Mouse (Mus musculus): Measurements from ENCODE around the gene Chst11. TPM values are rescaled to one million over a fixed set of nuclear protein-coding genes. Genes with fewer than 3 reads are reported as not detected.

Gene Chst11
- total and polyA plus RNA-seq, 3 experiments, result 3.1 to 10.6 TPM; not detected in 1

DNA sequence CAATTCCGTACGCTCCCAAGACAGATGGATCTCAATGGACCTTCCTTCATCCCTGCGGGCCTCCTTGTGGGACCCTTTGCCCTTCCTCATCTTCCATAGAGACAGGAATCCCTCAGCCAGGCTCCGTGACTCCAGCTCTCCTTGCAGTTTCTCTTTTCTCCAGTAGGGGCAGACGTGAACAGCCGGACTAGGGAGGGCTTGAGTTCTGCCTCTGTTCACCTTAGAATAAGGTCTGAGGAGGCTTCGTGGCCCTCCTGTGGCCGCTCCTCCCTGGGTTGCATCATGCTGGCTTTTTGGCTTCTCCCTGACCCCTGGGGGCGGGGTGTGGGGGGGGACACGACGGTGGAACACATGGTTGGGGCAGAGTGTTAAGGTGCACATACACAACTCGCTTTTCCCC is 234.4 kb downstream of the Chst11 start:
- H3K9me3 ChIP-seq (replicated peaks; ENCODE audit: insufficient read depth, low read length), result no peaks in the 10 kb centered on the region
- H3K79me2 ChIP-seq (ENCODE audit: control insufficient read depth, insufficient read depth, low read length, poor library complexity), result no peaks in the 10 kb centered on the region
- peaks cover 0 to 11% of the 10 kb centered on the region in 2 experiments; a peak in 2 of 4 replicates for H3K36me3 ChIP-seq (ENCODE audit: control insufficient read depth in 1 of 2, insufficient read depth in 2 of 2, low read length in 2 of 2)
- H3K27ac ChIP-seq (ENCODE audit: control insufficient read depth, low read depth, low read length), result no peak overlapping the region
- peaks cover 11 to 14% of the 10 kb centered on the region in 2 experiments for H3K4me1 ChIP-seq (ENCODE audit: control insufficient read depth in 1 of 2, insufficient read depth in 2 of 2, low read length in 2 of 2)
- H3K4me3 ChIP-seq (ENCODE audit: control insufficient read depth in 1 of 2, insufficient read depth in 1 of 2, low read depth in 2 of 2, low read length in 2 of 2), result no peak overlapping the region
- H3K27me3 ChIP-seq (ENCODE audit: control insufficient read depth in 1 of 2, insufficient read depth in 2 of 2, low read length in 2 of 2), result no peaks in the 10 kb centered on the region
- DNase-seq (ENCODE audit: low read depth, low spot score), result peak; percentile 74
- H3K9ac ChIP-seq (ENCODE audit: control insufficient read depth, low read depth, low read length, poor library complexity, severe bottlenecking), result no peak overlapping the region
- no peak for TF ChIP-seq CHD2 (IDR thresholded peaks at IDR 0.05; ENCODE audit: low read length)
- TF ChIP-seq SIN3A (IDR thresholded peaks at IDR 0.05; ENCODE audit: low read length), result no peak
- TF ChIP-seq POLR2AphosphoS2 (IDR thresholded peaks at IDR 0.05; ENCODE audit: low read length), result no peak
- no peak for TF ChIP-seq TAL1 (IDR thresholded peaks at IDR 0.05; ENCODE audit: low read length)
- TF ChIP-seq CHD1 (IDR thresholded peaks at IDR 0.05; ENCODE audit: low read depth, low read length), result no peak
- peak; percentile 55 for TF ChIP-seq RAD21 (IDR thresholded peaks at IDR 0.05; ENCODE audit: low read depth, low read length)
- TF ChIP-seq SMC3 (IDR thresholded peaks at IDR 0.05; ENCODE audit: low read depth, low read length), result peak; percentile 62
- no peak for TF ChIP-seq GABPA (IDR thresholded peaks at IDR 0.05; ENCODE audit: low read depth, low read length)
- no peak for TF ChIP-seq ZKSCAN1 (IDR thresholded peaks at IDR 0.05; ENCODE audit: low read depth, low read length)
- TF ChIP-seq MAZ (IDR thresholded peaks at IDR 0.05; ENCODE audit: low read depth, low read length), result no peak
- no peak for TF ChIP-seq MXI1 (IDR thresholded peaks at IDR 0.05; ENCODE audit: low read depth, low read length)
- peak; percentile 62 to 73 (median 72) for TF ChIP-seq CTCF (IDR thresholded peaks at IDR 0.05 in 2 of 3, conservative IDR thresholded peaks at IDR 0.05 in 1 of 3; ENCODE audit: control insufficient read depth in 1 of 3, insufficient read depth in 1 of 3, low read depth in 2 of 3, low read length in 3 of 3, poor library complexity in 1 of 3, severe bottlenecking in 1 of 3)
- no peak for TF ChIP-seq USF2 (IDR thresholded peaks at IDR 0.05; ENCODE audit: borderline replicate concordance in 1 of 2, insufficient read depth in 1 of 2, low read depth in 1 of 2, low read length in 2 of 2)
- no peak for TF ChIP-seq MEF2A (IDR thresholded peaks at IDR 0.05; ENCODE audit: extremely low read depth, insufficient replicate concordance, low read depth, low read length, poor library complexity, severe bottlenecking)
- TF ChIP-seq POLR2A (IDR thresholded peaks at IDR 0.05; ENCODE audit: control insufficient read depth in 1 of 2, insufficient read depth in 1 of 2, low read depth in 1 of 2, low read length in 2 of 2, poor library complexity in 1 of 2), result no peak
- TF ChIP-seq BHLHE40 (IDR thresholded peaks at IDR 0.05; ENCODE audit: borderline replicate concordance, low read depth, low read length), result no peak
- TF ChIP-seq TBP (IDR thresholded peaks at IDR 0.05; ENCODE audit: low read depth, low read length), result no peak
- TF ChIP-seq MAX (IDR thresholded peaks at IDR 0.05; ENCODE audit: low read length), result no peak
- no peak for TF ChIP-seq NELFE (IDR thresholded peaks at IDR 0.05; ENCODE audit: low read depth, low read length)
- no peak for TF ChIP-seq ETS1 (IDR thresholded peaks at IDR 0.05; ENCODE audit: low read depth, low read length)
- peak; percentile 27; the same call in 1 of the 2 replicates for TF ChIP-seq ZC3H11A (IDR thresholded peaks at IDR 0.05; ENCODE audit: low read depth, low read length)
- TF ChIP-seq MAFK (IDR thresholded peaks at IDR 0.05; ENCODE audit: borderline replicate concordance, low read depth, low read length), result no peak
- no peak for TF ChIP-seq E2F4 (IDR thresholded peaks at IDR 0.05; ENCODE audit: borderline replicate concordance, low read depth, low read length)
- no peak for TF ChIP-seq USF1 (IDR thresholded peaks at IDR 0.05; ENCODE audit: low read depth, low read length)
- no peak for TF ChIP-seq NRF1 (IDR thresholded peaks at IDR 0.05; ENCODE audit: insufficient read depth, low read depth, low read length, poor library complexity, severe bottlenecking)
- TF ChIP-seq POLR2AphosphoS5 (IDR thresholded peaks at IDR 0.05; ENCODE audit: borderline replicate concordance, low read depth, low read length), result no peak
- no peak for TF ChIP-seq GATA1 (IDR thresholded peaks at IDR 0.05; ENCODE audit: low read depth, low read length)
- no peak for TF ChIP-seq MYB (IDR thresholded peaks at IDR 0.05; ENCODE audit: low read depth, low read length)
- no peak for TF ChIP-seq JUND (IDR thresholded peaks at IDR 0.05; ENCODE audit: low read depth, low read length)
- TF ChIP-seq ZNF384 (IDR thresholded peaks at IDR 0.05; ENCODE audit: low read depth, low read length), result no peak
- no peak for TF ChIP-seq RCOR1 (IDR thresholded peaks at IDR 0.05; ENCODE audit: low read depth, low read length)
- no peak for TF ChIP-seq EP300 (IDR thresholded peaks at IDR 0.05; ENCODE audit: low read depth in 1 of 2, low read length in 2 of 2)
